Mouse (Mus musculus): ENCODE results near the gene Podnl1.

Podnl1 gene

GRCm38 (mm10) chr8:84125656-84126055, at the start of gene Podnl1:
Gene Podnl1, plus strand, starts transcription at chr8:84125989.
- no peak for DNase-seq (ENCODE audit: low read depth)

GRCm38 (mm10) chr8:84076412-84076811, 49.4 kb upstream of the Podnl1 start:
- DNase-seq (ENCODE audit: low read depth): no peak

- DNase-seq (ENCODE audit: low read depth): no peak
These were observed 48.9 kb upstream of the Podnl1 start for GRCm38 (mm10) chr8:84076849-84077248.

GRCm38 (mm10) chr8:84079206-84079605, 46.6 kb upstream of the Podnl1 start:
- DNase-seq (ENCODE audit: low read depth): no peak

GRCm38 (mm10) chr8:84083829-84084241, 42.0 kb upstream of the Podnl1 start:
- DNase-seq (ENCODE audit: low read depth): no peak

GRCm38 (mm10) chr8:84084341-84085115, 41.3 kb upstream of the Podnl1 start:
- DNase-seq (ENCODE audit: low read depth): no peak

- no peak for DNase-seq (ENCODE audit: low read depth)
These were observed 38.6 kb upstream of the Podnl1 start for GRCm38 (mm10) chr8:84087156-84087555.

- DNase-seq (ENCODE audit: low read depth): no peak
These were observed 38.0 kb upstream of the Podnl1 start for GRCm38 (mm10) chr8:84087821-84088220.

GRCm38 (mm10) chr8:84089277-84089676, 36.5 kb upstream of the Podnl1 start:
- no peak for DNase-seq (ENCODE audit: low read depth)

GRCm38 (mm10) chr8:84090585-84090984, 35.2 kb upstream of the Podnl1 start:
- DNase-seq (ENCODE audit: low read depth): no peak

- no peak for DNase-seq (ENCODE audit: low read depth)
These were observed 29.7 kb upstream of the Podnl1 start for GRCm38 (mm10) chr8:84096061-84096460.

GRCm38 (mm10) chr8:84098376-84098775, 27.4 kb upstream of the Podnl1 start:
- no peak for DNase-seq (ENCODE audit: low read depth)

- no peak for DNase-seq (ENCODE audit: low read depth)
These were observed 24.1 kb upstream of the Podnl1 start for GRCm38 (mm10) chr8:84101476-84102270.

- no peak for DNase-seq (ENCODE audit: low read depth)
These were observed 22.2 kb upstream of the Podnl1 start for GRCm38 (mm10) chr8:84103601-84104000.

- peak; percentile 83 for DNase-seq (ENCODE audit: low read depth)
These were observed 21.6 kb upstream of the Podnl1 start for GRCm38 (mm10) chr8:84104221-84104620.

- DNase-seq (ENCODE audit: low read depth): peak; percentile 98
These were observed 20.8 kb upstream of the Podnl1 start, which contains the start of gene Dcaf15 for GRCm38 (mm10) chr8:84104697-84105609. Gene Dcaf15, minus strand, starts transcription at chr8:84104768.

- peak; percentile 44 for DNase-seq (ENCODE audit: low read depth)
These were observed 20.1 kb upstream of the Podnl1 start for GRCm38 (mm10) chr8:84105676-84106075.

- DNase-seq (ENCODE audit: low read depth): peak; percentile 58
These were observed 19.4 kb upstream of the Podnl1 start for GRCm38 (mm10) chr8:84106216-84107040.

- no peak for DNase-seq (ENCODE audit: low read depth)
These were observed 10.1 kb upstream of the Podnl1 start for GRCm38 (mm10) chr8:84115646-84116045.

- no peak for DNase-seq (ENCODE audit: low read depth)
These were observed 3.6 kb upstream of the Podnl1 start for GRCm38 (mm10) chr8:84122151-84122550.

GRCm38 (mm10) chr8:84126742-84127141, 953 bp downstream of the Podnl1 start:
- no peak for DNase-seq (ENCODE audit: low read depth)

Data from naive thymus-derived CD4-positive, alpha-beta T cell, adult 2 months (primary cell).